8 mouse cellular contexts compared by ENCODE assay signal in the genomic region with DNA sequence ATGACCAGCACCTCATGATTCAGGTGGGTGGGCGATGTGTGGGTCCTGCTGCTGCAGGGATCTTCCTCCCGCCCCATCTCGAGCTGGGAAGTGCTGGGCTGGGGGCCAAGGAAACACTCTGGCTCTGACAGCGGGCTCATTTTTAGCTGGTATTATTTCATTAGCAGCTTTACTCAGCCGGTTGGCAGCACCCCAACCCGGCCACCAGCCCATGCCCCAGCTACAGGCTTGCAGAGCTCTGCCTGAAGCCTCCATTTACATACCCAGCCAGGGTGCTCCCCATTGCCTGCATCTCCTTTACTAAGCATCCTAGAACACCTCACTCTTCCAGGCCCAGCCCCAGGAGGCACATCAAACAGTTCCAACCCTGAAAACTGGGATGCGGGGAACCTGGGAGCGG. TPM values are rescaled to one million over a fixed set of nuclear protein-coding genes. Genes with fewer than 3 reads are reported as not detected.
DNase-seq lines count a peak whose midpoint lies in the region; ATAC-seq lines count a peak whose summit lies in the region.

No protein-coding gene starts in this region.

- no peaks in the 10 kb centered on the region for H3K9me3 ChIP-seq in midbrain, embryonic 14.5 days (ENCODE audit: control insufficient read depth, low read length)
- no peaks in the 10 kb centered on the region for H3K9me3 ChIP-seq in midbrain, embryonic 11.5 days (ENCODE audit: control insufficient read depth, low read length)

- H3K9ac ChIP-seq in midbrain, embryonic 14.5 days (replicated peaks; ENCODE audit: low read length): no peak overlapping the region
- H3K9ac ChIP-seq in midbrain, embryonic 11.5 days (ENCODE audit: low read length): no peak overlapping the region

- H3K4me2 ChIP-seq in midbrain, embryonic 14.5 days (ENCODE audit: low read length): no peak overlapping the region
- H3K4me2 ChIP-seq in midbrain, embryonic 11.5 days: no peak overlapping the region

- no peak overlapping the region for H3K4me3 ChIP-seq in midbrain, embryonic 14.5 days (replicated peaks; ENCODE audit: low read depth, low read length)
- H3K4me3 ChIP-seq in midbrain, embryonic 11.5 days (ENCODE audit: low read depth, low read length): no peak overlapping the region

- DNase-seq in adrenal gland, adult (ENCODE audit: inconsistent age in 2 of 2, low spot score in 1 of 2): peak; percentile 28 to 36
- no peak for DNase-seq in adrenal gland, adult 8-10 months
- DNase-seq in midbrain, embryonic 14.5 days: peak; percentile 64
- no peak for DNase-seq in midbrain, embryonic 11.5 days (ENCODE audit: low spot score, missing footprints)
- DNase-seq in layer of hippocampus, adult 9-11 months: peak; percentile 85
- peak; percentile 54 to 56 for DNase-seq in right cerebral cortex, postnatal 36 days (ENCODE audit: low spot score in 2 of 2)
- no peak for DNase-seq in ovary, postnatal 36 days (ENCODE audit: low spot score)

- 61% methylated on average over 8 of the region's 8 CpGs for WGBS in midbrain, embryonic 14.5 days
- 59% methylated on average over 8 of the region's 8 CpGs for WGBS in midbrain, embryonic 11.5 days

- H3K4me1 ChIP-seq in midbrain, embryonic 14.5 days (ENCODE audit: control insufficient read depth, insufficient read depth, low read length): no peaks in the 10 kb centered on the region
- H3K4me1 ChIP-seq in midbrain, embryonic 11.5 days (ENCODE audit: control insufficient read depth, insufficient read depth, low read length): no peaks in the 10 kb centered on the region

- no peaks in the 10 kb centered on the region for H3K27me3 ChIP-seq in midbrain, embryonic 14.5 days (ENCODE audit: control insufficient read depth, insufficient read depth, low read length)
- no peaks in the 10 kb centered on the region for H3K27me3 ChIP-seq in midbrain, embryonic 11.5 days (ENCODE audit: control insufficient read depth, insufficient read depth, low read length)

- no peaks in the 10 kb centered on the region for H3K36me3 ChIP-seq in midbrain, embryonic 14.5 days (ENCODE audit: control insufficient read depth, insufficient read depth, low read length)
- no peaks in the 10 kb centered on the region for H3K36me3 ChIP-seq in midbrain, embryonic 11.5 days (ENCODE audit: control insufficient read depth, insufficient read depth, low read length)

- no peak for ATAC-seq in midbrain, embryonic 14.5 days (ENCODE audit: low FRiP score, low TSS enrichment)
- ATAC-seq in midbrain, embryonic 11.5 days (ENCODE audit: low FRiP score): no peak
- no peak for ATAC-seq in granulocyte monocyte progenitor cell, adult 5-6 weeks (replicated peaks; ENCODE audit: poor library complexity, severe bottlenecking)

- H3K27ac ChIP-seq in midbrain, embryonic 14.5 days (replicated peaks; ENCODE audit: low read depth, low read length): no peak overlapping the region
- H3K27ac ChIP-seq in midbrain, embryonic 11.5 days (ENCODE audit: low read depth, low read length): no peak overlapping the region

RNA-seq across cellular contexts. Expression of a gene that starts 29.0 kb away (rescaled TPM):
- total RNA-seq in adrenal gland, adult 8-10 months (2022): under 1 TPM in 3 of 4 experiments, not detected in 1; 0.67 to 0.81 (median 0.73) TPM
- polyA plus RNA-seq in midbrain, embryonic 14.5 days (2014; fragmentation: Nextera tagmentation; extraction: Ambion mirVana): 1.0 and 1.1 TPM in 2 replicates
- 4.9 and 5.5 TPM in 2 replicates for polyA plus RNA-seq in midbrain, embryonic 11.5 days (2014; fragmentation: Nextera tagmentation; extraction: Ambion mirVana)
- 31.8 and 41.5 TPM in 2 replicates for total RNA-seq in granulocyte monocyte progenitor cell, adult 5-6 weeks (2014; fragmentation: Nextera tagmentation)
- 9.2 and 10.8 TPM in 2 replicates for total RNA-seq in granulocyte monocyte progenitor cell, adult 5-6 weeks (2017)

Comparison
In these comparisons a context has a peak if more than half of its experiments do, and no peak if none do; other contexts are left out.
1. DNase-seq: peak in adrenal gland, adult (2 of 2), midbrain, embryonic 14.5 days (single experiment), layer of hippocampus, adult 9-11 months (single experiment) and right cerebral cortex, postnatal 36 days (2 of 2); none in adrenal gland, adult 8-10 months (single experiment), midbrain, embryonic 11.5 days (single experiment) and ovary, postnatal 36 days (single experiment).
2. RNA of a gene that starts 29.0 kb away (total RNA-seq): 9.2 to 41.5 TPM in granulocyte monocyte progenitor cell, adult 5-6 weeks; 0.67 to 0.81 TPM in adrenal gland, adult 8-10 months; every median in the first group is over 4 times any median in the second.